Mouse (Mus musculus): ENCODE data around the gene Faap20. TPM values are rescaled to one million over a fixed set of nuclear protein-coding genes. Genes with fewer than 3 reads are reported as not detected.

Gene Faap20
- total and polyA plus RNA-seq, 3 experiments = 18.6 to 34.4 TPM; not detected in 1

- TF ChIP-seq CHD2 (IDR thresholded peaks at IDR 0.05; ENCODE audit: low read length) (no peak), ETS1 (IDR thresholded peaks at IDR 0.05; ENCODE audit: low read depth, low read length) (no peak), EP300 (IDR thresholded peaks at IDR 0.05; ENCODE audit: low read depth in 1 of 2, low read length in 2 of 2) (no peak), MAZ (IDR thresholded peaks at IDR 0.05; ENCODE audit: low read depth, low read length) (no peak)
- Histone ChIP-seq H3K36me3 (ENCODE audit: control insufficient read depth in 1 of 2, insufficient read depth in 2 of 2, low read length in 2 of 2) (peaks cover 0 to 3% of the 10 kb centered on the region in 2 experiments; a peak in 2 of 4 replicates), H3K27me3 (ENCODE audit: control insufficient read depth in 1 of 2, insufficient read depth in 2 of 2, low read length in 2 of 2) (peaks cover 0 to 1% of the 10 kb centered on the region in 2 experiments; a peak in 1 of 4 replicates), H3K9me3 (replicated peaks; ENCODE audit: insufficient read depth, low read length) (no peaks in the 10 kb centered on the region), H3K4me1 (ENCODE audit: control insufficient read depth in 1 of 2, insufficient read depth in 2 of 2, low read length in 2 of 2) (peaks cover 0 to 16% of the 10 kb centered on the region in 2 experiments; a peak in 2 of 4 replicates), H3K79me2 (ENCODE audit: control insufficient read depth, insufficient read depth, low read length, poor library complexity) (no peaks in the 10 kb centered on the region), H3K9ac (ENCODE audit: control insufficient read depth, low read depth, low read length, poor library complexity, severe bottlenecking) (no peak overlapping the region), H3K27ac (ENCODE audit: control insufficient read depth, low read depth, low read length) (no peak overlapping the region), H3K4me3 (ENCODE audit: control insufficient read depth in 1 of 2, insufficient read depth in 1 of 2, low read depth in 2 of 2, low read length in 2 of 2) (no peak overlapping the region)
- no peak for DNase-seq (ENCODE audit: low read depth, low spot score)
These were observed 31.1 kb downstream of the Faap20 start for GRCm38 (mm10) chr4:155280768-155281121.

DNA sequence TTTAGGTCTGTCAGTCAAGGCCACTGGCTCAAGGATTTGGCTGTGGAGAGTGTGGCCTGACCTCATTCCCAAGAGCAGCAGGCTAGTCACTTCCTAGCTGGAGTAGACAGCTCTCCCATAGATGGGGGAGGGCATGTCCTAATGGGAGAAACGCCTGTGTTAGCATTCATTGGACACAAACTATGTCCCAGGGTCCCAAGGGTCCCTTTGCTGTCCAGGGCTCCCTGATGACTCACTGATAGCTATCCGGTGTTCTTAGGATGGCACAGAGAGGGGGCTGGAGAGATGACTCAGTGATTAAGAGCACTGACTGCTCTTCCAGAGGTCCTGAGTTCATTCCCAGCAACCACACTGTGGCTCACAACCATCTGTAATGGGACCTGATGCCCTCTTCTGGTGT is 31.6 kb downstream of the Faap20 start:
- TF ChIP-seq MYB (IDR thresholded peaks at IDR 0.05; ENCODE audit: low read depth, low read length) = no peak
- no peak for TF ChIP-seq NELFE (IDR thresholded peaks at IDR 0.05; ENCODE audit: low read depth, low read length)
- TF ChIP-seq ZC3H11A (IDR thresholded peaks at IDR 0.05; ENCODE audit: low read depth, low read length) = no peak
- no peak for TF ChIP-seq JUND (IDR thresholded peaks at IDR 0.05; ENCODE audit: low read depth, low read length)
- TF ChIP-seq MAFK (IDR thresholded peaks at IDR 0.05; ENCODE audit: borderline replicate concordance, low read depth, low read length) = no peak
- no peak for TF ChIP-seq E2F4 (IDR thresholded peaks at IDR 0.05; ENCODE audit: borderline replicate concordance, low read depth, low read length)
- no peak for TF ChIP-seq MEF2A (IDR thresholded peaks at IDR 0.05; ENCODE audit: extremely low read depth, insufficient replicate concordance, low read depth, low read length, poor library complexity, severe bottlenecking)
- TF ChIP-seq POLR2AphosphoS5 (IDR thresholded peaks at IDR 0.05; ENCODE audit: borderline replicate concordance, low read depth, low read length) = no peak
- no peak for TF ChIP-seq GABPA (IDR thresholded peaks at IDR 0.05; ENCODE audit: low read depth, low read length)
- no peak for TF ChIP-seq USF2 (IDR thresholded peaks at IDR 0.05; ENCODE audit: borderline replicate concordance in 1 of 2, insufficient read depth in 1 of 2, low read depth in 1 of 2, low read length in 2 of 2)
- TF ChIP-seq MAZ (IDR thresholded peaks at IDR 0.05; ENCODE audit: low read depth, low read length) = no peak
- TF ChIP-seq POLR2A (IDR thresholded peaks at IDR 0.05; ENCODE audit: control insufficient read depth in 1 of 2, insufficient read depth in 1 of 2, low read depth in 1 of 2, low read length in 2 of 2, poor library complexity in 1 of 2) = no peak
- no peak for TF ChIP-seq CHD2 (IDR thresholded peaks at IDR 0.05; ENCODE audit: low read length)
- no peak for TF ChIP-seq USF1 (IDR thresholded peaks at IDR 0.05; ENCODE audit: low read depth, low read length)
- TF ChIP-seq CHD1 (IDR thresholded peaks at IDR 0.05; ENCODE audit: low read depth, low read length) = no peak
- no peak for TF ChIP-seq RCOR1 (IDR thresholded peaks at IDR 0.05; ENCODE audit: low read depth, low read length)
- no peak for TF ChIP-seq POLR2AphosphoS2 (IDR thresholded peaks at IDR 0.05; ENCODE audit: low read length)
- no peak for TF ChIP-seq CTCF (IDR thresholded peaks at IDR 0.05 in 2 of 3, conservative IDR thresholded peaks at IDR 0.05 in 1 of 3; ENCODE audit: control insufficient read depth in 1 of 3, insufficient read depth in 1 of 3, low read depth in 2 of 3, low read length in 3 of 3, poor library complexity in 1 of 3, severe bottlenecking in 1 of 3)
- TF ChIP-seq BHLHE40 (IDR thresholded peaks at IDR 0.05; ENCODE audit: borderline replicate concordance, low read depth, low read length) = no peak
- TF ChIP-seq RAD21 (IDR thresholded peaks at IDR 0.05; ENCODE audit: low read depth, low read length) = no peak
- Histone ChIP-seq H3K79me2 (ENCODE audit: control insufficient read depth, insufficient read depth, low read length, poor library complexity) (no peaks in the 10 kb centered on the region), H3K4me1 (ENCODE audit: control insufficient read depth in 1 of 2, insufficient read depth in 2 of 2, low read length in 2 of 2) (peaks cover 0 to 16% of the 10 kb centered on the region in 2 experiments; a peak in 2 of 4 replicates), H3K27ac (ENCODE audit: control insufficient read depth, low read depth, low read length) (no peak overlapping the region), H3K36me3 (ENCODE audit: control insufficient read depth in 1 of 2, insufficient read depth in 2 of 2, low read length in 2 of 2) (peaks cover 0 to 3% of the 10 kb centered on the region in 2 experiments; a peak in 2 of 4 replicates), H3K9me3 (replicated peaks; ENCODE audit: insufficient read depth, low read length) (no peaks in the 10 kb centered on the region), H3K4me3 (ENCODE audit: control insufficient read depth in 1 of 2, insufficient read depth in 1 of 2, low read depth in 2 of 2, low read length in 2 of 2) (no peak overlapping the region), H3K9ac (ENCODE audit: control insufficient read depth, low read depth, low read length, poor library complexity, severe bottlenecking) (no peak overlapping the region), H3K27me3 (ENCODE audit: control insufficient read depth in 1 of 2, insufficient read depth in 2 of 2, low read length in 2 of 2) (peaks cover 0 to 1% of the 10 kb centered on the region in 2 experiments; a peak in 1 of 4 replicates)
- DNase-seq (ENCODE audit: low read depth, low spot score) = no peak

All from MEL (cell line).